Mouse (Mus musculus): ENCODE results near the gene Lhpp. TPM values are rescaled to one million over a fixed set of nuclear protein-coding genes. Genes with fewer than 3 reads are reported as not detected.
A peak's percentile ranks its signal among the peaks of the same experiment; 100 is the strongest.

Gene Lhpp
- polyA plus RNA-seq, 1 experiment = 26.2 TPM

- H3K4me1 ChIP-seq (ENCODE audit: control insufficient read depth, insufficient read depth, low read length) = no peaks in the 10 kb centered on the region
- H3K4me3 ChIP-seq (ENCODE audit: insufficient read depth, low read length) = peak overlapping the region; percentile 6; the same call in 1 of the 2 replicates
- H3K27ac ChIP-seq (ENCODE audit: insufficient read depth, low read length) = no peak overlapping the region
- TF ChIP-seq POLR2A (IDR thresholded peaks at IDR 0.05; ENCODE audit: extremely low read depth, insufficient read depth, low read length) (no peak), CTCF (IDR thresholded peaks at IDR 0.05; ENCODE audit: extremely low read depth, insufficient read depth, low read length) (no peak)
Measured at GRCm38 (mm10) chr7:132596557-132597250, 13.7 kb upstream of the Lhpp start.

- no peaks in the 10 kb centered on the region for H3K4me1 ChIP-seq (ENCODE audit: control insufficient read depth, insufficient read depth, low read length)
- H3K27ac ChIP-seq (ENCODE audit: insufficient read depth, low read length) = no peak overlapping the region
- TF ChIP-seq CTCF (IDR thresholded peaks at IDR 0.05; ENCODE audit: extremely low read depth, insufficient read depth, low read length) (no peak), POLR2A (IDR thresholded peaks at IDR 0.05; ENCODE audit: extremely low read depth, insufficient read depth, low read length) (no peak)
- H3K4me3 ChIP-seq (ENCODE audit: insufficient read depth, low read length) = peak overlapping the region; percentile 6; the same call in 1 of the 2 replicates
Measured at GRCm38 (mm10) chr7:132597251-132598041, 13.0 kb upstream of the Lhpp start.

- Histone ChIP-seq H3K4me1 (ENCODE audit: control insufficient read depth, insufficient read depth, low read length) (no peaks in the 10 kb centered on the region), H3K27ac (ENCODE audit: insufficient read depth, low read length) (no peak within 1 kb of the TSS), H3K4me3 (ENCODE audit: insufficient read depth, low read length) (no peak within 1 kb of the TSS)
- TF ChIP-seq POLR2A (IDR thresholded peaks at IDR 0.05; ENCODE audit: extremely low read depth, insufficient read depth, low read length) (no peak), CTCF (IDR thresholded peaks at IDR 0.05; ENCODE audit: extremely low read depth, insufficient read depth, low read length) (no peak)
Measured at GRCm38 (mm10) chr7:132599071-132599975, 11.1 kb upstream of the Lhpp start, which contains the start of gene Nkx1-2. Nkx1-2 (minus strand) TSS chr7:132599637.

GRCm38 (mm10) chr7:132600026-132600425, 10.4 kb upstream of the Lhpp start:
- TF ChIP-seq POLR2A (IDR thresholded peaks at IDR 0.05; ENCODE audit: extremely low read depth, insufficient read depth, low read length) (no peak), CTCF (IDR thresholded peaks at IDR 0.05; ENCODE audit: extremely low read depth, insufficient read depth, low read length) (no peak)
- Histone ChIP-seq H3K27ac (ENCODE audit: insufficient read depth, low read length) (no peak overlapping the region), H3K4me1 (ENCODE audit: control insufficient read depth, insufficient read depth, low read length) (no peaks in the 10 kb centered on the region), H3K4me3 (ENCODE audit: insufficient read depth, low read length) (no peak overlapping the region)

- Histone ChIP-seq H3K4me1 (ENCODE audit: control insufficient read depth, insufficient read depth, low read length) (no peaks in the 10 kb centered on the region), H3K27ac (ENCODE audit: insufficient read depth, low read length) (no peak overlapping the region), H3K4me3 (ENCODE audit: insufficient read depth, low read length) (no peak overlapping the region)
- TF ChIP-seq CTCF (IDR thresholded peaks at IDR 0.05; ENCODE audit: extremely low read depth, insufficient read depth, low read length) (no peak), POLR2A (IDR thresholded peaks at IDR 0.05; ENCODE audit: extremely low read depth, insufficient read depth, low read length) (no peak)
Measured at GRCm38 (mm10) chr7:132600926-132601325, 9.5 kb upstream of the Lhpp start.

GRCm38 (mm10) chr7:132604720-132605119, 5.7 kb upstream of the Lhpp start:
- no peaks in the 10 kb centered on the region for H3K4me1 ChIP-seq (ENCODE audit: control insufficient read depth, insufficient read depth, low read length)
- H3K27ac ChIP-seq (ENCODE audit: insufficient read depth, low read length) = no peak overlapping the region
- TF ChIP-seq POLR2A (IDR thresholded peaks at IDR 0.05; ENCODE audit: extremely low read depth, insufficient read depth, low read length) = no peak
- TF ChIP-seq CTCF (IDR thresholded peaks at IDR 0.05; ENCODE audit: extremely low read depth, insufficient read depth, low read length) = no peak
- no peak overlapping the region for H3K4me3 ChIP-seq (ENCODE audit: insufficient read depth, low read length)

- no peak overlapping the region for H3K4me3 ChIP-seq (ENCODE audit: insufficient read depth, low read length)
- no peak overlapping the region for H3K27ac ChIP-seq (ENCODE audit: insufficient read depth, low read length)
- no peak for TF ChIP-seq CTCF (IDR thresholded peaks at IDR 0.05; ENCODE audit: extremely low read depth, insufficient read depth, low read length)
- no peak for TF ChIP-seq POLR2A (IDR thresholded peaks at IDR 0.05; ENCODE audit: extremely low read depth, insufficient read depth, low read length)
- no peaks in the 10 kb centered on the region for H3K4me1 ChIP-seq (ENCODE audit: control insufficient read depth, insufficient read depth, low read length)
Measured at GRCm38 (mm10) chr7:132605689-132606088, 4.7 kb upstream of the Lhpp start.

GRCm38 (mm10) chr7:132608316-132609020, 2.0 kb upstream of the Lhpp start:
- Histone ChIP-seq H3K4me3 (ENCODE audit: insufficient read depth, low read length) (no peak overlapping the region), H3K27ac (ENCODE audit: insufficient read depth, low read length) (no peak overlapping the region), H3K4me1 (ENCODE audit: control insufficient read depth, insufficient read depth, low read length) (no peaks in the 10 kb centered on the region)
- TF ChIP-seq CTCF (IDR thresholded peaks at IDR 0.05; ENCODE audit: extremely low read depth, insufficient read depth, low read length) = no peak
- no peak for TF ChIP-seq POLR2A (IDR thresholded peaks at IDR 0.05; ENCODE audit: extremely low read depth, insufficient read depth, low read length)
